19 mouse cellular contexts compared by ENCODE assay signal in the genomic region with DNA sequence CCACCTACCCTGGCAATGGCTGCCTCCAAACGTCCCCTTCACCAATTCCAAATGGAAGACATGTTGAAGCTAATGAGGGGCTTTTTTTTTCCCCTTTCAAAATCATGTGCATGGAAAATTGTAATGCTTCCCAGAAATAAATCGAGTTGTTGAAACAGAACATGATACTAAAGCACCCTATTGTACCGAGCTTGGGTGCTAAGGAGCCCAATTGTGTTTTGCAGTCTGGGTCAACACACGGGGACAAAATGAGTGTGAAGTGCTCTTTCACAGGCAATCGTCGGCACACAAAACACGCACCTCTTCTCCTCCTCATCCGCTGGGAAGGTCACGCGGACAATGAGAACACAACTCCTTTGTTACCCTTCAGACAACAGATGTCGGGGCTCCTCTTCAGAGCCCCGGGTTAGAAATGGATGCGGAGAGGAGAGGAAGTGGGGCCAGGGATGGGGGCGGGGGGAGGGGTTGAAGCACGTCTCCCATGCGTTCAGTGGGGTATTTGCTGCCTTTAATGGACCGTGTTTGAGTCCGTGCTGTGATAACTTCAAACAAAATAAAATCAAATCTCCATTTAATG. TPM values are rescaled to one million over a fixed set of nuclear protein-coding genes. Genes with fewer than 3 reads are reported as not detected.
DNase-seq lines count a peak whose midpoint lies in the region; ATAC-seq lines count a peak whose summit lies in the region.
"Had no signal": no experiment of that assay in that cellular context is flagged by ENCODE, and none has a peak within 500 bp of the region (broad histone marks: within the 10 kb centered on the region; RNA-seq: fewer than 3 reads in every experiment).

No protein-coding gene starts in this region.

- no peaks in the 10 kb centered on the region for H3K36me3 ChIP-seq in forebrain, embryonic 12.5 days (replicated peaks)
- H3K36me3 ChIP-seq in hindbrain, embryonic 16.5 days (ENCODE audit: control insufficient read depth, insufficient read depth, low read length): no peaks in the 10 kb centered on the region
- H3K36me3 ChIP-seq in neural tube, embryonic 11.5 days (ENCODE audit: control insufficient read depth, insufficient read depth, low read length): no peaks in the 10 kb centered on the region
- H3K36me3 ChIP-seq: embryonic facial prominence, embryonic 15.5 days had no signal

- peaks cover 4% of the 10 kb centered on the region; the same call in 1 of the 2 replicates for H3K4me1 ChIP-seq in forebrain, embryonic 12.5 days
- H3K4me1 ChIP-seq in hindbrain, embryonic 16.5 days (ENCODE audit: control insufficient read depth, insufficient read depth, low read depth, low read length): peaks cover 3% of the 10 kb centered on the region; the same call in 1 of the 2 replicates
- H3K4me1 ChIP-seq in neural tube, embryonic 11.5 days (ENCODE audit: control insufficient read depth, insufficient read depth, low read length): no peaks in the 10 kb centered on the region
- H3K4me1 ChIP-seq: embryonic facial prominence, embryonic 15.5 days had no signal

- WGBS in forebrain, embryonic 12.5 days: 23% methylated on average over 18 of the region's 18 CpGs
- WGBS in hindbrain, embryonic 16.5 days: 17% methylated on average over 18 of the region's 18 CpGs
- 25% methylated on average over 18 of the region's 18 CpGs for WGBS in neural tube, embryonic 11.5 days

- peak overlapping the region; percentile 7; the same call in 1 of the 2 replicates for H3K4me3 ChIP-seq in forebrain, embryonic 12.5 days (replicated peaks)
- H3K4me3 ChIP-seq in hindbrain, embryonic 16.5 days (ENCODE audit: low read length): peak overlapping the region; percentile 17
- H3K4me3 ChIP-seq in neural tube, embryonic 11.5 days (ENCODE audit: low read depth, low read length): no peak overlapping the region
- H3K4me3 ChIP-seq: embryonic facial prominence, embryonic 15.5 days had no signal

- H3K9me3 ChIP-seq in forebrain, embryonic 12.5 days: no peaks in the 10 kb centered on the region
- no peaks in the 10 kb centered on the region for H3K9me3 ChIP-seq in hindbrain, embryonic 16.5 days (ENCODE audit: control insufficient read depth, low read length)
- H3K9me3 ChIP-seq in neural tube, embryonic 11.5 days (ENCODE audit: control insufficient read depth, low read length): no peaks in the 10 kb centered on the region
- H3K9me3 ChIP-seq: embryonic facial prominence, embryonic 15.5 days had no signal

- peak; percentile 61; the same call in 1 of the 2 replicates for ATAC-seq in forebrain, embryonic 12.5 days (ENCODE audit: low FRiP score)
- ATAC-seq in hindbrain, embryonic 16.5 days: no peak
- ATAC-seq in neural tube, embryonic 11.5 days (ENCODE audit: insufficient read depth, low FRiP score, low TSS enrichment): peak; percentile 81

- H3K9ac ChIP-seq in forebrain, embryonic 12.5 days: no peak overlapping the region
- no peak overlapping the region for H3K9ac ChIP-seq in hindbrain, embryonic 16.5 days (ENCODE audit: low read depth, low read length)
- peak overlapping the region; percentile 23; the same call in 1 of the 2 replicates for H3K9ac ChIP-seq in neural tube, embryonic 11.5 days (ENCODE audit: low read length)
- H3K9ac ChIP-seq: embryonic facial prominence, embryonic 15.5 days had no signal

- H3K27me3 ChIP-seq in forebrain, embryonic 12.5 days: peaks cover 44% of the 10 kb centered on the region
- H3K27me3 ChIP-seq in hindbrain, embryonic 16.5 days (replicated peaks; ENCODE audit: control insufficient read depth, insufficient read depth, low read length): no peaks in the 10 kb centered on the region
- H3K27me3 ChIP-seq in neural tube, embryonic 11.5 days (ENCODE audit: control insufficient read depth, insufficient read depth, low read length): 0 out of 2 replicates have a peak, but pooled peaks cover 2% of the 10 kb centered on the region
- H3K27me3 ChIP-seq: embryonic facial prominence, embryonic 15.5 days had no signal

- DNase-seq in embryo, embryonic 10 days (ENCODE audit: low spot score): peak; percentile 69
- peak; percentile 62 for DNase-seq in neural tube, embryonic 11.5 days (ENCODE audit: low spot score)
- DNase-seq in kidney, adult 11 months: no peak
- no peak for DNase-seq in adrenal gland, postnatal 25 days
- DNase-seq in frontal cortex, postnatal 14 days (ENCODE audit: low spot score in 2 of 2): no peak
- DNase-seq in layer of hippocampus, postnatal 10 days (ENCODE audit: low spot score in 2 of 2): no peak
- DNase-seq: right cerebral cortex, adult 18-20 months; thymus, postnatal 4 days had no signal

- peak overlapping the region; percentile 41 for H3K4me2 ChIP-seq in forebrain, embryonic 12.5 days
- peak overlapping the region; percentile 47 for H3K4me2 ChIP-seq in hindbrain, embryonic 16.5 days (ENCODE audit: low read length)
- H3K4me2 ChIP-seq in neural tube, embryonic 11.5 days (ENCODE audit: low read depth): peak overlapping the region; percentile 27
- H3K4me2 ChIP-seq: embryonic facial prominence, embryonic 15.5 days had no signal

- no peak overlapping the region for H3K27ac ChIP-seq in forebrain, embryonic 12.5 days
- no peak overlapping the region for H3K27ac ChIP-seq in hindbrain, embryonic 16.5 days (ENCODE audit: low read depth, low read length)
- no peak overlapping the region for H3K27ac ChIP-seq in neural tube, embryonic 11.5 days (ENCODE audit: low read depth, low read length)
- H3K27ac ChIP-seq: embryonic facial prominence, embryonic 15.5 days; kidney, postnatal 0 days had no signal

RNA-seq across cellular contexts. Expression of a gene that starts 14.8 kb away (rescaled TPM):
- 0.31 TPM in 2 replicates for polyA plus RNA-seq in forebrain, embryonic 12.5 days (2016; fragmentation: Nextera tagmentation; extraction: Ambion mirVana)
- polyA plus RNA-seq in hindbrain, embryonic 16.5 days (2015; fragmentation: Nextera tagmentation; extraction: Ambion mirVana): 0.97 and 1.3 TPM in 2 replicates
- 0.88 and 1.1 TPM in 2 replicates for polyA plus RNA-seq in neural tube, embryonic 11.5 days (2014; fragmentation: Nextera tagmentation; extraction: Ambion mirVana)
- 0.18 TPM in 1 of 2 replicates, not detected in the other for total RNA-seq in adrenal gland, postnatal 25 days (2021)
- under 1 TPM; 0.37 to 0.45 TPM for total RNA-seq in layer of hippocampus, postnatal 10 days (2021)
- total RNA-seq: adrenal gland, adult 18-20 months; gastrocnemius, adult 18-20 months; hematopoietic stem cell, adult 5-6 weeks; liver, adult 2 months; monocyte, adult 5-6 weeks had no signal
- polyA plus RNA-seq: C2C12; liver, adult 2 months had no signal

RNA-seq across cellular contexts. Expression of a gene that starts 55.3 kb away (rescaled TPM):
- 0.17 and 0.18 TPM in 2 replicates for polyA plus RNA-seq in forebrain, embryonic 12.5 days (2016; fragmentation: Nextera tagmentation; extraction: Ambion mirVana)
- polyA plus RNA-seq in hindbrain, embryonic 16.5 days (2015; fragmentation: Nextera tagmentation; extraction: Ambion mirVana): 0.06 and 0.40 TPM in 2 replicates
- polyA plus RNA-seq in neural tube, embryonic 11.5 days (2014; fragmentation: Nextera tagmentation; extraction: Ambion mirVana): not detected in 2 replicates
- total RNA-seq in adrenal gland, postnatal 25 days (2021): 0.15 TPM in 1 of 2 replicates, not detected in the other
- total RNA-seq in layer of hippocampus, postnatal 10 days (2021): not detected
- total RNA-seq: gastrocnemius, adult 18-20 months; hematopoietic stem cell, adult 5-6 weeks; liver, adult 2 months had no signal
- polyA plus RNA-seq: liver, adult 2 months; lung, embryonic 16.5 days had no signal

Comparison
In these comparisons a context has a peak if more than half of its experiments do, and no peak if none do; other contexts are left out.
1. DNase-seq: peak in embryo, embryonic 10 days (single experiment) and neural tube, embryonic 11.5 days (single experiment); none in kidney, adult 11 months (single experiment), adrenal gland, postnatal 25 days (single experiment), frontal cortex, postnatal 14 days (0 of 2) and layer of hippocampus, postnatal 10 days (0 of 2).
2. Peak in every context shown above with its lines, with median percentiles within 50 percentile points of each other: H3K4me2 ChIP-seq.